Mouse (Mus musculus) frontal cortex, postnatal 14 days (tissue): ENCODE measurements around the gene Pik3r2.

ENCODE experiments used
- DNase-seq, 2 experiments: peaks; one replicate each; pipeline ENCODE4 v3.0.0; 2022; ENCODE audit warnings: low spot score in 2 of 2

Gene Pik3r2

GRCm38 (mm10) chr8:70801156-70801555 is 24.6 kb upstream of the Pik3r2 start:
- DNase-seq: peak in 1 of 2 experiments; percentile 51

- DNase-seq: peak in 1 of 2 experiments; percentile 48
These were observed 24.1 kb upstream of the Pik3r2 start for GRCm38 (mm10) chr8:70800648-70801047.

DNA sequence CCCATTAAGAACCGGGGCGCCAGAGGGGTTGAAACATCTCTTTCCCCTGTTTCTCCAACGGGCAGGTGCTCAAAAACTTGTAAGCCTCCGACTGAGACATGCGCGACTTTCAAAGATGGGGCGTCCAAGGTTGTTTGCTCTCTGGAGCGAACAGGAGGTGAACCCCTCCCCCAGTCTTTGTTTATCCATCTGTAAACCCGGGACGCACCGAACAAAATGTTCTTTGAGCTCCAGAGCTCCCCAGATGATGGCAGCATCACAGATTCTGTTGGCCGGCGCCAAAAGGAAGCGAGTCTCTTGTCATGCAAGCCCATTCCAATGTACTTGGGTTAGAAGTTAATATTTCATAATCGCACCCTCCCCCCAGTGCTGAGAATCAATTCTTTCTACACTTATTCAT is 21.8 kb upstream of the Pik3r2 start:
- DNase-seq: no peak

- peak; percentile 82 to 87 for DNase-seq
These were observed 20.9 kb upstream of the Pik3r2 start for GRCm38 (mm10) chr8:70797081-70798070.

DNA sequence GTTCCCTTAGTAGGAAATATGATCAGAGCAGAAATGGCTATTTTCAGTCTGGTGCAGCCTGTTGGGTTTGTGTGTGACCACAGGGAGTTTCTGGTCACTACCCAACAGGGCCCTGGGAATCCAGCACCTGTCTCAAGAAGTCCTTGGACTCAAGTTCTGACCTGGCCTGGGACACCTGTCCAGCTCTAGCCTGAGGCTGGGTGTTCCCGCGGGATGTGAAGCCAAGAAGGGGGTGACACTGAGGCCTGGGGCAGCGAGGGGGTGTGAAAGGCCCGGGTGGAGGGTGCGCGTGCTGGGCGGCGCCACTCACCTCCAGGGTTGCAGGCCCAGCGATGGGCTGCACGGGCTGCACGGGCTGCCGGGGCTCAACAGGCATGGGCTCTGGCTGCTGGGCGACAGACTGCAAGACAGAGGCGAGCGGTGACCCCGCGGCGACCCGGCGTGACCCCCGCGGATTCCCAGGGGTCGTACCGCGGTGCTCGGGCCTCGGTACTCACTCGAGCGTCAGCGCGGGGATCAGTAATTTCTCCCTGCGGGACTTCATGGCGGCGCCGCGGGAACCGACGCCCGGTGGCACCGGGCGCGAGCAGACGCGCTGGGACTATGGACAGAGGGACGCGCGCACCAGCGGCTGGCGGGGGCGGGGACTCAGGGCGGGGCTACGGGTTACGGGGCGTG is 20.0 kb upstream of the Pik3r2 start:
- DNase-seq: no peak

- no peak for DNase-seq
These were observed 18.9 kb upstream of the Pik3r2 start for GRCm38 (mm10) chr8:70795370-70795769.

GRCm38 (mm10) chr8:70794215-70794614 is 17.7 kb upstream of the Pik3r2 start:
- DNase-seq: no peak

- no peak for DNase-seq
These were observed 16.2 kb upstream of the Pik3r2 start for GRCm38 (mm10) chr8:70792700-70793099.

DNA sequence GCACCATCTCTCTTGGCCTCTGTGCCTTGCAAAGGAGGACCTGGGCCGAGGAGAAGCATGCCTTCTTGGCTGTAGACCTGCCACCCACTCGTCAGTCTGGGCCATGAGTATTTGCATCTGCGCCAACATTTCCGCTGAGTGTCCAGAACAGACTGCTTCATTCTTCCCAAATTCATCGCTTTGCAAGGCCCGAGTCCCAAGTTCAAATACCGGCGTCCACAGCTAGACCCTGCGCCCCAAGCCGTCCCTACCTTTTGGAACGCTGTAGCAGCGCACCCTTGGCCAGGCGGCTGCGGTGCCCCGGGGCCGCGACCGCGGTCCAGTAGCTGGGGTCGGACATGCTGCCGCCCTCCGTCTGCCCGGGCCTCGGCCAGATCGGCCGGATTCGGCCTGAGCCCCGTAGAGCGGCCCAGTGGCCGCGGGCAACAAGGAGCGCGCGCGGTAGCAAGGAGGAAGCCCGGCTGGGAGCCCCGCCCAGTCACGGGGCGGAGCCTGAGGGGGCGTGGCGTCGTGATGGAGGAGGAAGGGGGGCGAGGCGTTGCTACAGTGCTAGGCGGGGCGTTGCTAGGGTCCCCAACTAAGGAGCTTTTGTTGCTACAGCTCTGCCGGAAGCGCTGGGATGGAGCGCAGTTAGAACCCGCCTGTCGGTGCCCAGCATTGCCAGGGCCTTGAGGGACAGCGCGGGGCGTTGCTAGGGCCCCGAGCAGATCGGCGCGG is 15.6 kb upstream of the Pik3r2 start:
- peak; percentile 95 to 97 for DNase-seq

DNA sequence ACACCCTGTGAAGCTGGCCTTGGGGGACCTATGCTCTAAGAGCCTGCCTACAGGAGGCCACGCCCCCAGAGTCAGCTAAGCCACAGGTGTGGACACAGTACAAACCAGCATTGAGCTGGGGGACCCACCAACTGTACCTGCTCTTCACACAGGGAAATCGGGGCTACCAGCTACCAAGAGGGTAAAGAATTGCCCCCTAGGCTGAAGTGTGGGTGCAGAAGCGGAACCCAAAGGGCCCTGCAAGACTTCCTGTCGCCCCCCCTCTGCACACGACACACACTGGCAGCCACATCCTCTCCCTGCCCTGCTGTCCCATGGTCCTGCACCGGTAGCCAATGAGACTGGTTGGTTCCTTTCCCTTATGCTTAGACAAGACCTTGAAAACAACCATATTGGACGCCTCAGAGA is 14.8 kb upstream of the Pik3r2 start:
- no peak for DNase-seq

- DNase-seq: no peak
These were observed 14.3 kb upstream of the Pik3r2 start for GRCm38 (mm10) chr8:70790846-70791245.

- DNase-seq: no peak
These were observed 12.5 kb upstream of the Pik3r2 start for GRCm38 (mm10) chr8:70789046-70789445.

DNA sequence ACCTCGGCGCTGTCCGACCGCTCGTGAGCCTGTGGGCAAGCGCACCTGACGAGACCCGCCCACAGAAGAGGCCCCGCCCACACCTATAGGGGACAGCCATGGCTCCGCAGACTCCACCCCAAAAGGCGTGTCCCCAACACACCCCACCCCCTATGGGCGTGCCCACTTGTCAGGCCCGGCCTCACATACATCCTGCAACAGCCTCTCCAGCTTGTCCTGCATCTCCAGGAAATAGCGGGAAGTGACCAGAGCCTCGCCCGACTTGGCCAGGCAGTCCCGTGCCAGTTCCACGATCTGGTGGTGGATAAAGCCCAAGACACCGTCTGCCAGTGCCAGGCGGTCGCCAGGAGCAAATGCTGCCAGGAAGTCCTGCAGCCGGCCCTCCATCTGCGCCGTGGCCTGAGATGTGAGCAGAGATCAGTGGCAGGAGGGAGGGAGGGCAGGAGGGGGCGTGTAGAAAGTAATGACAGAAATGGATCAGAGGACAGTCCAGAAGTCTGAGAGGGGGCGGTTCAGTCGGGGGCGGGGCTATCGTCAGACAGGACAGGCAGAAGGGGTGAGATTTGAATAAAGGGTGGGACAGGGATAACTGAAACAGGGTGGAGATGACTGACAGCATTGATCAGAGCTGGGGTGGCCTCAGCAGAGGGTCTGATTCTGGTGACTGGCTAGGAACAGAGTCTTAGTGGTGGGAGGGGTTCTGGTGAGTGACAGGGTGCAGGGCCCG is 11.6 kb upstream of the Pik3r2 start:
- DNase-seq: no peak

- DNase-seq: no peak
These were observed 10.5 kb upstream of the Pik3r2 start for GRCm38 (mm10) chr8:70787051-70787445.

GRCm38 (mm10) chr8:70786291-70787050 is 10.0 kb upstream of the Pik3r2 start:
- DNase-seq: no peak

GRCm38 (mm10) chr8:70780093-70780492 is 3.6 kb upstream of the Pik3r2 start:
- no peak for DNase-seq

DNA sequence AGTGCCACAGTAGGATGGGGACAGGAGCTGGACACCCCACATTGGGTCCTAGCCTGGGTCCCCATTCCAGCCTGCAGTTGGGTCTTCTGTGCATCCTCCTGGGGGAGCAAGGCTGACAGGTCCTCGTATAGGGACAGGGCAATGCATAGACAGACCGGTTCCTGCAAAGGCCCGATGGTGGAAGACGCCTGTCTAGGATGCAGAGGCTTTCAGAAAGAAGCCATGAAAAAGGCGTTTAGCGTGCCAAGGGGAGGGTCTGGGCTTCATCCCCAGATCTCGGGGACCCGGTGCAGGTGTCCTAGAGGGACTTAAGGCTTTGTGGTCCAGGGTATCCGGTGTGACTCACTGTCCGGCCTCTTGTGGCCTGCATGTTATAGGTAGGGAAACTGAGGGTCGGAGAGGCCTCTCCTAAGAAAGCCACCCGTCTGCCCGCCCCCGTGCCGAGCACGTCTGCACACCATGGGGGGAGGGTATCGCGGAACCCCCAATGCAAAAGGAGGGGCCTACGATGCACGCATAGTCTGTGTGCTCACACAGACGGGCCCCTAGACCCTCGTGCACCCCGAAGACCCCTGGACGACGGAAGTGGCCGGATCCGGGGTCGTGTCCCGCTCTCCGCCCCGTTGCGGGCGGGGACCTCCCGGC is 540 bp downstream of the Pik3r2 start:
- no peak for DNase-seq

DNA sequence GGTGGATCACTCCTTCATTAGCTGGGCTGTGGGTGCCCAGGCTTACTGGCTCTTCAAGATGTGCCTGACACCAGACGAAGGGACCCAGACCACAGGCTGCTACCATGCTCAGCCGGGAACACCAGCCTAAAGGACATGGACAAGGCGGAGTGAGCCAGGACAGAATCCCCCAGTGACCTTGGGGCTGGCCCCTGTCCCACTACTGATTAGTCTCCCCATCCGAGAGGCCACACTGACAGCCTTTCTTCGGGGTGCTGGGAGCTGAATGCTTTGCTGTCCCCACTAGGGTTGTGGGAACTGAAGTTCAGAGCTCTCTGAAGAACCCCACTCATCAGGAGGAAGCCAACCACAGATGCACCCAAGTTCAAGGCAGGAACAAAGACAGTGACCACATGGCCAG is 1.3 kb downstream of the Pik3r2 start:
- no peak for DNase-seq

DNA sequence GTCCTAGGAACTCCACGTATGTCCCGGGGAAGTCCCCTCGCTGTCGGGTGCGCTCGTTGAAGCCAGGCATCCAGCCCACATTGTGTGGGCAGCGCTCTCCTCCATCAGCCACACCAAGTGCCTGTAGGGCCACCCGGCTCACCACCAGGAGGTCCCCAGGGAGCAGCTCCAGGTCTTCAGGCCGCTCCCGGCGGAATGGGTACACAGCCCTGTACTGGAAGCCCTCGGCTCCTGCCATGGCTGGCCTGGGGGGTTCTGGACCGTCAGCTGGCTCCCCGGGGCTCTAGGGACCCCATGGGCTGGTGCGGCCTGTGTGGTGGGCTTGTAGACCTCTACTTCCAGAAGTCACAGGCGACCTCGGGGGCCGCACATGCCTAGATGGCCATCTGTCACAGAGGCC is 1.8 kb downstream of the Pik3r2 start:
- no peak for DNase-seq

- peak in 1 of 2 experiments; percentile 58 for DNase-seq
These were observed 2.7 kb downstream of the Pik3r2 start for GRCm38 (mm10) chr8:70773833-70774232.
